Mouse (Mus musculus) MEL (cell line): ENCODE data around the gene Gdap1l1.

Source experiments
- CTCF ChIP-seq, 3 experiments: IDR thresholded peaks in 2 of 3; conservative IDR thresholded peaks in 1 of 3; 2 replicates each; pipeline ENCODE4 v1.5.1; 2011 to 2012; ENCODE audit warnings: low read length in 3 of 3, low read depth in 2 of 3, mild to moderate bottlenecking in 2 of 3, improper control_type of control experiment in 1 of 3, inconsistent platforms in 1 of 3, mixed read lengths in 1 of 3, moderate library complexity in 1 of 3; ENCODE audit not compliant: control insufficient read depth in 1 of 3, insufficient read depth in 1 of 3, poor library complexity in 1 of 3, severe bottlenecking in 1 of 3
- ELF1 ChIP-seq: IDR thresholded peaks from 2 replicates; pipeline ENCODE4 v1.6.1; 2014; ENCODE audit warnings: low read depth, mild to moderate bottlenecking, inconsistent platforms, low read length, improper control_type of control experiment, moderate library complexity
- EP300 ChIP-seq, 2 experiments: IDR thresholded peaks; 2 replicates each; pipeline ENCODE4 v1.6.1; 2011; ENCODE audit warnings: improper control_type of control experiment in 2 of 2, low read length in 2 of 2, low read depth in 1 of 2, mild to moderate bottlenecking in 1 of 2
- GATA1 ChIP-seq: IDR thresholded peaks from 2 replicates; pipeline ENCODE4 v1.6.1; 2011; ENCODE audit warnings: low read depth, low read length, improper control_type of control experiment
- HCFC1 ChIP-seq: IDR thresholded peaks from 2 replicates; pipeline ENCODE4 v1.6.1; 2012; ENCODE audit warnings: low read depth, mild to moderate bottlenecking, inconsistent platforms, low read length, improper control_type of control experiment, moderate library complexity
- MAFK ChIP-seq: IDR thresholded peaks from 2 replicates; pipeline ENCODE4 v1.6.1; 2011; ENCODE audit warnings: low read depth, mild to moderate bottlenecking, low read length, improper control_type of control experiment, borderline replicate concordance
- MEF2A ChIP-seq: IDR thresholded peaks from 2 replicates; pipeline ENCODE4 v1.6.1; 2014; ENCODE audit warnings: low read depth, mild to moderate bottlenecking, inconsistent platforms, low read length, improper control_type of control experiment; ENCODE audit not compliant: poor library complexity, insufficient replicate concordance, severe bottlenecking; ENCODE audit errors: extremely low read depth
- POLR2A ChIP-seq, 2 experiments: IDR thresholded peaks; 2 replicates each; pipeline ENCODE4 v1.6.1; 2011 to 2012; ENCODE audit warnings: low read length in 2 of 2, mild to moderate bottlenecking in 2 of 2, control low read depth in 1 of 2, improper control_type of control experiment in 1 of 2, low read depth in 1 of 2, moderate library complexity in 1 of 2; ENCODE audit not compliant: control insufficient read depth in 1 of 2, insufficient read depth in 1 of 2, poor library complexity in 1 of 2
- POLR2AphosphoS2 ChIP-seq: IDR thresholded peaks from 2 replicates; pipeline ENCODE4 v1.6.1; 2011; ENCODE audit warnings: low read length, improper control_type of control experiment
- USF1 ChIP-seq: IDR thresholded peaks from 2 replicates; pipeline ENCODE4 v1.6.1; 2014; ENCODE audit warnings: low read depth, mild to moderate bottlenecking, inconsistent platforms, low read length, improper control_type of control experiment, moderate library complexity
- ZKSCAN1 ChIP-seq: IDR thresholded peaks from 2 replicates; pipeline ENCODE4 v1.6.1; 2012; ENCODE audit warnings: low read depth, mild to moderate bottlenecking, inconsistent platforms, low read length, improper control_type of control experiment, moderate library complexity

GRCm38 (mm10) chr2:163463998-163464397 lies 25.7 kb downstream of the Gdap1l1 start:
- TF ChIP-seq CTCF (IDR thresholded peaks at IDR 0.05 in 2 of 3, conservative IDR thresholded peaks at IDR 0.05 in 1 of 3; ENCODE audit: control insufficient read depth in 1 of 3, insufficient read depth in 1 of 3, low read depth in 2 of 3, low read length in 3 of 3, poor library complexity in 1 of 3, severe bottlenecking in 1 of 3) (no peak), ZKSCAN1 (no peak), GATA1 (no peak), MEF2A (no peak), HCFC1 (no peak), POLR2A (IDR thresholded peaks at IDR 0.05; ENCODE audit: control insufficient read depth in 1 of 2, insufficient read depth in 1 of 2, low read depth in 1 of 2, low read length in 2 of 2, poor library complexity in 1 of 2) (no peak), POLR2AphosphoS2 (no peak), MAFK (no peak), EP300 (IDR thresholded peaks at IDR 0.05; ENCODE audit: low read depth in 1 of 2, low read length in 2 of 2) (no peak), USF1 (no peak), ELF1 (no peak)
